Mouse (Mus musculus): ENCODE measurements at regions not wholly inside any gene's neighbourhood (a gene's known extent, or its start where the extent isn't known, plus 50 kb on each side); places are given as distances from the start of the nearest gene placed in this dataset.

GRCm38 (mm10) chr12:77090525-77090924 is 128.5 kb upstream of the Max start:
- TF ChIP-seq POLR2A (IDR thresholded peaks at IDR 0.05; ENCODE audit: extremely low read depth, insufficient read depth, low read length) (no peak), CTCF (IDR thresholded peaks at IDR 0.05; ENCODE audit: low read depth, low read length) (no peak)
